Comparison of ENCODE assay signal across 10 mouse cellular contexts in genomic region chr2:160249104-160250093, GRCm38 (mm10).
DNase-seq lines count a peak whose midpoint lies in the region; ATAC-seq and TF ChIP-seq lines count a peak whose summit lies in the region.
"Had no signal": no experiment of that assay in that cellular context is flagged by ENCODE, and none has a peak within 500 bp of the region (broad histone marks: within the 10 kb centered on the region; RNA-seq: fewer than 3 reads in every experiment).

No protein-coding gene starts in this region.

- H3K4me2 ChIP-seq in forebrain, embryonic 12.5 days = no peak overlapping the region
- no peak overlapping the region for H3K4me2 ChIP-seq in forebrain, embryonic 11.5 days (ENCODE audit: low read depth, low read length, severe bottlenecking)
- no peak overlapping the region for H3K4me2 ChIP-seq in midbrain, embryonic 13.5 days (replicated peaks)
- H3K4me2 ChIP-seq in midbrain, embryonic 11.5 days = no peak overlapping the region
- H3K4me2 ChIP-seq in midbrain, postnatal 0 days (ENCODE audit: low read depth, low read length, poor library complexity, severe bottlenecking) = no peak overlapping the region

- no peak overlapping the region for H3K9ac ChIP-seq in forebrain, embryonic 12.5 days
- H3K9ac ChIP-seq in forebrain, embryonic 11.5 days (ENCODE audit: low read length) = no peak overlapping the region
- no peak overlapping the region; the same call in 1 of the 2 replicates for H3K9ac ChIP-seq in midbrain, embryonic 13.5 days (replicated peaks)
- H3K9ac ChIP-seq in midbrain, embryonic 11.5 days (ENCODE audit: low read length) = no peak overlapping the region
- H3K9ac ChIP-seq in midbrain, postnatal 0 days (replicated peaks; ENCODE audit: low read length, poor library complexity, severe bottlenecking) = no peak overlapping the region

- no peak overlapping the region for H3K4me3 ChIP-seq in forebrain, embryonic 12.5 days (replicated peaks)
- no peak overlapping the region for H3K4me3 ChIP-seq in forebrain, embryonic 11.5 days (ENCODE audit: low read depth, low read length)
- no peak overlapping the region for H3K4me3 ChIP-seq in midbrain, embryonic 13.5 days (replicated peaks)
- no peak overlapping the region for H3K4me3 ChIP-seq in midbrain, embryonic 11.5 days (ENCODE audit: low read depth, low read length)
- H3K4me3 ChIP-seq in midbrain, postnatal 0 days (ENCODE audit: low read depth, low read length) = no peak overlapping the region

- no peak for DNase-seq in forebrain, embryonic 11.5 days (ENCODE audit: low spot score)
- no peak for DNase-seq in midbrain, embryonic 11.5 days (ENCODE audit: low spot score, missing footprints)
- DNase-seq in kidney, postnatal 14 days = peak; percentile 54
- peak; percentile 43 for DNase-seq in midbrain, postnatal 0 days (ENCODE audit: low spot score)
- DNase-seq in urinary bladder, postnatal 4 days (ENCODE audit: low spot score in 2 of 2) = no peak
- DNase-seq in ovary, postnatal 14 days (ENCODE audit: low spot score) = no peak
- DNase-seq: lung, postnatal 10 days; right cerebral cortex, postnatal 4 days had no signal

- H3K9me3 ChIP-seq in forebrain, embryonic 12.5 days = no peaks in the 10 kb centered on the region
- no peaks in the 10 kb centered on the region for H3K9me3 ChIP-seq in forebrain, embryonic 11.5 days (ENCODE audit: control insufficient read depth, low read length)
- no peaks in the 10 kb centered on the region for H3K9me3 ChIP-seq in midbrain, embryonic 13.5 days
- H3K9me3 ChIP-seq in midbrain, embryonic 11.5 days (ENCODE audit: control insufficient read depth, low read length) = no peaks in the 10 kb centered on the region
- H3K9me3 ChIP-seq in midbrain, postnatal 0 days (ENCODE audit: low read length) = no peaks in the 10 kb centered on the region

- ATAC-seq in forebrain, embryonic 12.5 days (ENCODE audit: low FRiP score) = peak; percentile 46; the same call in 1 of the 2 replicates
- ATAC-seq in forebrain, embryonic 11.5 days (replicated peaks; ENCODE audit: low FRiP score) = no peak
- ATAC-seq in midbrain, embryonic 13.5 days = peak; percentile 91
- ATAC-seq in midbrain, embryonic 11.5 days (ENCODE audit: low FRiP score) = no peak
- no peak for ATAC-seq in midbrain, postnatal 0 days (ENCODE audit: low FRiP score)

- H3K27ac ChIP-seq in forebrain, embryonic 12.5 days = no peak overlapping the region
- H3K27ac ChIP-seq in forebrain, embryonic 11.5 days (ENCODE audit: low read depth, low read length) = no peak overlapping the region
- no peak overlapping the region for H3K27ac ChIP-seq in midbrain, embryonic 13.5 days
- H3K27ac ChIP-seq in midbrain, embryonic 11.5 days (ENCODE audit: low read depth, low read length) = no peak overlapping the region
- no peak overlapping the region for H3K27ac ChIP-seq in midbrain, postnatal 0 days (ENCODE audit: low read depth, low read length)

- no peaks in the 10 kb centered on the region for H3K36me3 ChIP-seq in forebrain, embryonic 12.5 days (replicated peaks)
- H3K36me3 ChIP-seq in forebrain, embryonic 11.5 days (ENCODE audit: control insufficient read depth, insufficient read depth, low read length) = no peaks in the 10 kb centered on the region
- no peaks in the 10 kb centered on the region for H3K36me3 ChIP-seq in midbrain, embryonic 13.5 days
- no peaks in the 10 kb centered on the region for H3K36me3 ChIP-seq in midbrain, embryonic 11.5 days (ENCODE audit: control insufficient read depth, insufficient read depth, low read length)
- H3K36me3 ChIP-seq in midbrain, postnatal 0 days (ENCODE audit: insufficient read depth, low read length) = no peaks in the 10 kb centered on the region

- WGBS in forebrain, embryonic 12.5 days = 69% methylated on average over 9 of the region's 9 CpGs
- 77% methylated on average over 9 of the region's 9 CpGs for WGBS in forebrain, embryonic 11.5 days
- 64% methylated on average over 9 of the region's 9 CpGs for WGBS in midbrain, embryonic 13.5 days
- WGBS in midbrain, embryonic 11.5 days = 73% methylated on average over 9 of the region's 9 CpGs
- WGBS in midbrain, postnatal 0 days = 50% methylated on average over 9 of the region's 9 CpGs

- H3K4me1 ChIP-seq in forebrain, embryonic 12.5 days = peaks cover 15% of the 10 kb centered on the region; the same call in 1 of the 2 replicates
- H3K4me1 ChIP-seq in forebrain, embryonic 11.5 days (replicated peaks; ENCODE audit: control insufficient read depth, insufficient read depth, low read length) = no peaks in the 10 kb centered on the region
- H3K4me1 ChIP-seq in midbrain, embryonic 13.5 days (replicated peaks) = peaks cover 18% of the 10 kb centered on the region
- peaks cover 2% of the 10 kb centered on the region; the same call in 1 of the 2 replicates for H3K4me1 ChIP-seq in midbrain, embryonic 11.5 days (ENCODE audit: control insufficient read depth, insufficient read depth, low read length)
- peaks cover 4% of the 10 kb centered on the region; the same call in 1 of the 2 replicates for H3K4me1 ChIP-seq in midbrain, postnatal 0 days (ENCODE audit: insufficient read depth, low read length)

- peaks cover 11% of the 10 kb centered on the region; the same call in 1 of the 2 replicates for H3K27me3 ChIP-seq in forebrain, embryonic 12.5 days
- no peaks in the 10 kb centered on the region for H3K27me3 ChIP-seq in forebrain, embryonic 11.5 days (ENCODE audit: control insufficient read depth, insufficient read depth, low read length)
- H3K27me3 ChIP-seq in midbrain, embryonic 13.5 days = peaks cover 6% of the 10 kb centered on the region; the same call in 1 of the 2 replicates
- no peaks in the 10 kb centered on the region for H3K27me3 ChIP-seq in midbrain, embryonic 11.5 days (ENCODE audit: control insufficient read depth, insufficient read depth, low read length)
- no peaks in the 10 kb centered on the region for H3K27me3 ChIP-seq in midbrain, postnatal 0 days (ENCODE audit: insufficient read depth, low read length)

- TF ChIP-seq CTCF in midbrain, postnatal 0 days (IDR thresholded peaks at IDR 0.05) = no peak

Comparison
In these comparisons a context has a peak if more than half of its experiments do, and no peak if none do; other contexts are left out.
1. ATAC-seq: peak in forebrain, embryonic 12.5 days (single experiment) and midbrain, embryonic 13.5 days (single experiment); none in forebrain, embryonic 11.5 days (single experiment), midbrain, embryonic 11.5 days (single experiment) and midbrain, postnatal 0 days (single experiment).
2. DNase-seq: peak in kidney, postnatal 14 days (single experiment) and midbrain, postnatal 0 days (single experiment); none in forebrain, embryonic 11.5 days (single experiment), midbrain, embryonic 11.5 days (single experiment), urinary bladder, postnatal 4 days (0 of 2) and ovary, postnatal 14 days (single experiment).